Mouse (Mus musculus) lung, postnatal 4 days (tissue): Measurements from ENCODE around the gene Atp8b3.

Experiments used
- DNase-seq, 2 experiments: peaks; one replicate each; pipeline ENCODE4 v3.0.0; 2021

Gene Atp8b3

GRCm38 (mm10) chr10:80510273-80510660 is 28.7 kb downstream of the Atp8b3 start:
- no peak for DNase-seq

- peak; percentile 68 to 88 for DNase-seq
Measured at GRCm38 (mm10) chr10:80509412-80510272, 29.3 kb downstream of the Atp8b3 start.

DNA sequence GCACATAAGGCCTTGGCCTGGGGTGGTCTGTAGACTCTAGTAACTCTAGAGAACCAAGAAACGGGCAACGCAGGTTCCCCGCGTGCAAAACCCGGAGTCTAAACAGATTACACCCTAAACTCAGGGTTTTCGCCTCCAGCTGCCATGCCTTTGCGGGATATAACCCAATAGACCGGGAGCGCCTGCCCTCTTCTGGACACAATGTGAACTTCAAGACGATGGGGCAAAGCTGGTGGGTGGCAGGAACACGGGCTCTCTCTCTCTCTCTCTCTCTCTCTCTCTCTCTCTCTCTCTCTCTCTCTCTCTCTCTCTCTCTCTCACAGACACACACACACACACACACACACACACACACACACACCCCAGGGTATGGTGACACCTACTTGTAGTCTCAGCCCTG is 32.7 kb downstream of the Atp8b3 start:
- DNase-seq, result peak; percentile 59 to 79

DNA sequence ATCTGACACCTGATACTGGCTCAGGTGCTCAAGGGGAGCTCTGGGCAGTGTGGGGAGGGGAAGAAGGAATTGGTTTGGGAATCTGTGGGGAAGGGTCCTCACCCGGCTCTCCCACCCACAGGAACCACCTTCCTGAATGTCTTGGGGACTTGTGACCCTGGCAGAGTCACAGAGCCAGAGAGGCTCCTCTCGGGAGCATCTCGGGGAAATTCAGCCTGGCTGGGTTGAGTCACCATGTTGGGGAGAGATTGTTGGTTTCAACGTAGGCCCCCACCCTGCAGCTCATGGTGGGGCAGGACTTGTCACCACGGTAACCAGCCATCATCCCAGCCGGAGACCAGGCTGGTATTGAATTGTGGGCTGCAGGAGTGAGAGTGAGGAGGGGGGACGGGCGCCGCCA is 34.2 kb downstream of the Atp8b3 start:
- DNase-seq, result no peak

- DNase-seq, result peak; percentile 59 to 87
Measured at GRCm38 (mm10) chr10:80503599-80504220, 35.2 kb downstream of the Atp8b3 start.

GRCm38 (mm10) chr10:80502819-80503314 is 36.1 kb downstream of the Atp8b3 start:
- DNase-seq, result no peak

DNA sequence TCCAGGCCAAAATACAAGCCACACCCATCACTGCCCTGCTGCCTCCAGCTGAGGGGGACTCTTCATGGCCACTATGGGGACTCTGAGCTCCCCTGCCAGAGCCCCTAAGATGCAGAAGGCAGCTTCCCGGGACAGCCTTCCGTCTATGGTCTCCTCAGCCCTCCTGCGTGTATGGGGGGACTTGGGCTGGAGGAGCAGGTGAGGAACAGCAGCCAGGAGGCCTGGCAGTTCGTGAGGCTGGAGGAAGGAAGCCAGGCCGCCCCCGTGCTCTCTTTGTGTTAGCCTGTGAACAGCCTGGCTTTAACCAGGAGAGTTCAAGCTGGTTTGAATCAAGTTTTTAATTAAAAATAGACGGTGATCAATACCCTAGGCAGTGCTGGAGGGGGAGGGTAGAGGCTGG is 36.6 kb downstream of the Atp8b3 start:
- no peak for DNase-seq

DNA sequence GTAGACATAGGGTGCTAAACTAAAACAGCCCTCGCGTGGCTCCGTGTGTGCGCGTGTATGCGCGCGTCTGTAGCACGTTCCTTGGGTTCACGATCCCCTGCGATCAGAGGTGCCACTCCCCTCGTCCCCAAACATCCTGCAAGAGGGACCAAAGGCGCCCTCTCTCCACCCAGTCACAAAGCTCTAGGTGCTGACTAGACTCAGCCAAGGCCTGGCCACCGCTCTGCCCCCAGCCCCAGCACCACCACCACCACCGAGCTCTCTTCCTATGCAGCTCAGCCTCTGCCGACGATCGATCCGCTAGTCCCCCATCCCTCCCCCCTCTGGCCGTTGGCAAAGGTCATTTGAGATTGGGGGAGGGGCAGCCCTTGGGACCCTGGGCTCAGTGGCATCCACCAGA is 42.5 kb downstream of the Atp8b3 start:
- DNase-seq, result no peak

DNA sequence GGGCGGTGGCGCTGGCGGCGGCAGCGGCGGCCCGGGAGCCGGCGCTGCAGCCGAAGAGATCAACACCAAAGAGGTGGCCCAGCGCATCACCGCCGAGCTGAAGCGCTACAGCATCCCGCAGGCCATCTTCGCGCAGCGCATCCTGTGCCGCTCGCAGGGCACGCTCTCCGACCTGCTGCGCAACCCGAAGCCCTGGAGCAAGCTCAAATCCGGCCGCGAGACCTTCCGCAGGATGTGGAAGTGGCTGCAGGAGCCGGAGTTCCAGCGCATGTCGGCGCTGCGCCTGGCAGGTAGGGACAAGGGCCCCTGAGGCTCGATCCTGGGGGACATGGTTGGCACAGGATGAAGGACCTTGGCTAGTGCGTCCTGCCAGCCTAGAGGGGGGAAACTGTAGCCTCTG is 43.0 kb downstream of the Atp8b3 start:
- no peak for DNase-seq

DNA sequence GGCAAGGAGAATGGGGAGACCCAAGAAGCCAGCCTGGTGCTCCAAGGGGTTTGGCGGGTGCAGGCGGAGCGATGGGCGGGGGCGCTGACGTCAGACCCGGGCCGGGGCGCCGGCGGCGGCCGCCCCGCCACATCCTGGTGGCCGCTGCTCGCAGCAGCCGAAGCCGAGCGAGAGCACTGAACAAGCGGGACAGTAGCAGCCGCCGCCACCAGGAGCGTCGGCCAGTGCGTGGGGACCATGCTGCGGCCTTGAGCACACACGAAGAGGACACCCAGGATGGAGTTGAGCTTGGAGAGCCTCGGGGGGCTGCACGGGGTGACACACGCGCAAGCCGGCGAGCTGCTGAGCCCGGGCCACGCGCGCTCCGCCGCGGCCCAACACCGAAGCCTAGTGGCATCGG is 44.2 kb downstream of the Atp8b3 start, which contains the start of gene Onecut3:
Onecut3 (plus strand) TSS at position 104 of the 400 bp plus-strand sequence.
- peak; percentile 64 to 69 for DNase-seq

DNA sequence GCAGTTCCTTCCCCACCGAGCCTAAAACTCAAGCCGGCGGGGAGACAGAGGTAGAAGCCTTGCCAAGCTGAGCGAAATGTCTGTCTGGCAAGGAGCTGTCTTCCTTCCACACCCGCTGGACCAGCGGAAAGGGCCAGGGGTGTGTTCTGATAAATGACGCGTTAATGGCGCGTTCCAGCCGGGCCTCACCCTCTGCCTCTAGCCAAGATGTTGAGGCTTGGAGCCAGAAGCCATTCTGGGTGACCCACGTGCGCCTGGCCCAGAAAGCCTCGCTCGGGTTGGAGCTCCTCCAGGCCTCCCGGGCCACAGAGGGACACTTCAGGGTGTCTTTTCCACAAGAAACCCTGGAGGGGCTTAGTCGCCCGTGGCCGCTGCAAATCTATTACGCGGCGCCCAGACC is 48.9 kb downstream of the Atp8b3 start:
- DNase-seq, result peak; percentile 74 to 88

DNA sequence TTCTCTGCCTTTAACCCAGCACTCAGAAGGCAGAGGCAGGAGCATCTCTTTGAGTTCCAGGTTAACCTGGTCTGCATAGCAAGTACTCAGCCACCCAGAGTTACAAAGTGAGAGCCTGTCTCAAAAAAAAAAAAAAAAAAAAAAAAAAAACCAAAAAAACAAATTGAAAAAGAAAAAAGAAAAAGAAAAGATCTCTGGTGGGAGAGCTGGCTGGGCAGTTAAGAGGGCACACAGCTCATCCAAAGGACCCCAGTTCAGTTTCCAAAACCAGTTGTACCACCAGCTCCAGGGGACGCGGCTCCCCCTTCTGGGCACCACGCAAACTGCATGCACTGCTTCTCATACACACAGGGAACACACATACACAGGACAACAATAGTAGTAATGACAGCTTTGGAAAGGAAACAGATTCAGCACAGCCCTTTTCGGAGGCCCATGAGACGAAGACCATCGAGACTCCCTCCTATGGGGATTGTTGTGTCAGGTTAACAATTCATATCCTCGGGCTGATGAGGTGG is 52.0 kb downstream of the Atp8b3 start:
- DNase-seq, result no peak

- no peak for DNase-seq
Measured at GRCm38 (mm10) chr10:80481002-80481401, 57.9 kb downstream of the Atp8b3 start.

- DNase-seq, result no peak
Measured at GRCm38 (mm10) chr10:80478531-80478930, 60.4 kb downstream of the Atp8b3 start.

DNA sequence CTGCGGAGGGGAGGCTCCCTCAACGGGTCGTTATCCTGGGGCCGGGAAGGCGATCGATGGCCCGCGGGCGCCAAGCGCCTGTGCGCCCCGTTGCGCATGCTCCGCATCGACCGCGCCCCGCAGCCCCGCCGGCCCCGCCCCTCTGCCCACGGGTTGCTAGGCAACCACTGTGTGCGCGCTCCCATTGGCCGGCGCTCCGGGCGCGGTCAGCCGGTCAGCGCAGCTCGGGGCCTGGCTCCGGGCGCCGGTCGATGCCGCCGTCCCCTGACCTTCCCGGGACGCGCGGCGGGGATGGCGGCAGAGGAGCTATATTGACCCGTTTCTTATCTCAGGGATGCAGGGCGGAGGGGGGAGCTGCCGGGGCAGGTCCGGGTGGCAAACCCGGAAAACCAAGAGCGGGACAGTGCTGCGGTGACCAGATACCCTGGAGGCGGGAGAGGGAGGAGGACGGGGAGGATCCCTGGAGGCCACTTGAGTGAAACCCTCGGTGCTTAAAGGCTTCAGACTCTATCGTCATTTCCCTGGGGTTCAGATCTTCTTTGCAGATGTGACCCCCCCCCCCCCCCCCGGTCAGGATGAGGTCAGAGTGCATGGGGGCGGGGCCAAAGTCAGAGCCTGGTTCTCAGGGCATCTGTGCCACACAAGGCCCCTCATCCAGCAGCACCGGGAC is 63.5 kb downstream of the Atp8b3 start:
- peak; percentile 92 to 93 for DNase-seq
